Mouse (Mus musculus): ENCODE data around the gene H2afy2. TPM values are rescaled to one million over a fixed set of nuclear protein-coding genes. Genes with fewer than 3 reads are reported as not detected.

H2afy2 gene
- total and polyA plus RNA-seq, 2 experiments = 0.21 to 0.74 TPM

DNA sequence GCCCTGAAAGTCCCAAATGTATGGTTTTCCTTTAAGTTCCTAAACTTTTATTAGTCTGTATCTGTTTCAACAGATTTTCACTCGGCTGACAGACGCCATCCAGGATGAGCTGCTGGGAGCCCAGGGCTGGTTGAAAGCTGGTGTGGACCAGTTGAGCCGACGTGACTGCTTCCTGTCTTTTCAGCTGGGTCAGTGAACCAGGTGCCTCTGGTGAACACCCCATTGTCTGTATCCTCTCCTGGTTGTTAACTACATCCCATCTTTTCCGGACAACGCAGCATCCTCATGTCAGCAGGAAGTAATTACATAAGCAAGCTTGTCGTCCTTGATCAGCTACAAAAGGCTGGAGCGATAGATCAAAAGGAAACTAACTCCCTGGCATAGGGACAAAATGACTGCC lies 9.1 kb upstream of the H2afy2 start:
- no peaks in the 10 kb centered on the region for H3K27me3 ChIP-seq (ENCODE audit: control insufficient read depth, insufficient read depth, low read length)
- H3K4me1 ChIP-seq (ENCODE audit: control insufficient read depth, insufficient read depth, low read length) = no peaks in the 10 kb centered on the region
- WGBS = 60% methylated on average over 8 of the region's 8 CpGs
- H3K9ac ChIP-seq (ENCODE audit: low read depth, low read length) = no peak overlapping the region
- no peak overlapping the region for H3K4me3 ChIP-seq (ENCODE audit: insufficient read depth, low read depth, low read length)
- no peak overlapping the region for H3K27ac ChIP-seq (replicated peaks; ENCODE audit: insufficient read depth, low read depth, low read length)
- no peak for TF ChIP-seq POLR2A (IDR thresholded peaks at IDR 0.05; ENCODE audit: extremely low read depth, insufficient read depth, low read length)
- TF ChIP-seq CTCF (IDR thresholded peaks at IDR 0.05; ENCODE audit: low read depth, low read length) = no peak
- no peaks in the 10 kb centered on the region for H3K79me2 ChIP-seq (ENCODE audit: control insufficient read depth, insufficient read depth, low read length)
- no peaks in the 10 kb centered on the region for H3K36me3 ChIP-seq (ENCODE audit: control insufficient read depth, insufficient read depth, low read length)
- no peak for DNase-seq (ENCODE audit: extremely low read depth, low read depth, low spot score)

- Histone ChIP-seq H3K9ac (ENCODE audit: low read depth, low read length) (no peak overlapping the region), H3K27ac (replicated peaks; ENCODE audit: insufficient read depth, low read depth, low read length) (no peak overlapping the region), H3K4me3 (ENCODE audit: insufficient read depth, low read depth, low read length) (no peak overlapping the region), H3K79me2 (ENCODE audit: control insufficient read depth, insufficient read depth, low read length) (no peaks in the 10 kb centered on the region), H3K4me1 (ENCODE audit: control insufficient read depth, insufficient read depth, low read length) (no peaks in the 10 kb centered on the region), H3K27me3 (ENCODE audit: control insufficient read depth, insufficient read depth, low read length) (peaks cover 4% of the 10 kb centered on the region), H3K36me3 (ENCODE audit: control insufficient read depth, insufficient read depth, low read length) (no peaks in the 10 kb centered on the region)
- WGBS = 97% methylated on average over 5 of the region's 5 CpGs
- TF ChIP-seq CTCF (IDR thresholded peaks at IDR 0.05; ENCODE audit: low read depth, low read length) (no peak), POLR2A (IDR thresholded peaks at IDR 0.05; ENCODE audit: extremely low read depth, insufficient read depth, low read length) (no peak)
- no peak for DNase-seq (ENCODE audit: extremely low read depth, low read depth, low spot score)
Observed at GRCm38 (mm10) chr10:61788499-61788898, 4.6 kb upstream of the H2afy2 start.

GRCm38 (mm10) chr10:61787541-61788313 lies 3.8 kb upstream of the H2afy2 start:
- Histone ChIP-seq H3K27ac (replicated peaks; ENCODE audit: insufficient read depth, low read depth, low read length) (no peak overlapping the region), H3K4me1 (ENCODE audit: control insufficient read depth, insufficient read depth, low read length) (no peaks in the 10 kb centered on the region), H3K36me3 (ENCODE audit: control insufficient read depth, insufficient read depth, low read length) (no peaks in the 10 kb centered on the region), H3K79me2 (ENCODE audit: control insufficient read depth, insufficient read depth, low read length) (no peaks in the 10 kb centered on the region), H3K4me3 (ENCODE audit: insufficient read depth, low read depth, low read length) (no peak overlapping the region), H3K27me3 (ENCODE audit: control insufficient read depth, insufficient read depth, low read length) (peaks cover 11% of the 10 kb centered on the region), H3K9ac (ENCODE audit: low read depth, low read length) (no peak overlapping the region)
- no peak for TF ChIP-seq CTCF (IDR thresholded peaks at IDR 0.05; ENCODE audit: low read depth, low read length)
- TF ChIP-seq POLR2A (IDR thresholded peaks at IDR 0.05; ENCODE audit: extremely low read depth, insufficient read depth, low read length) = no peak
- no peak for DNase-seq (ENCODE audit: extremely low read depth, low read depth, low spot score)
- WGBS = 76% methylated on average over 10 of the region's 10 CpGs

- H3K27ac ChIP-seq (replicated peaks; ENCODE audit: insufficient read depth, low read depth, low read length) = no peak overlapping the region
- no peak for TF ChIP-seq POLR2A (IDR thresholded peaks at IDR 0.05; ENCODE audit: extremely low read depth, insufficient read depth, low read length)
- no peak for TF ChIP-seq CTCF (IDR thresholded peaks at IDR 0.05; ENCODE audit: low read depth, low read length)
- H3K36me3 ChIP-seq (ENCODE audit: control insufficient read depth, insufficient read depth, low read length) = no peaks in the 10 kb centered on the region
- no peaks in the 10 kb centered on the region for H3K79me2 ChIP-seq (ENCODE audit: control insufficient read depth, insufficient read depth, low read length)
- no peak overlapping the region for H3K9ac ChIP-seq (ENCODE audit: low read depth, low read length)
- no peaks in the 10 kb centered on the region for H3K4me1 ChIP-seq (ENCODE audit: control insufficient read depth, insufficient read depth, low read length)
- WGBS = 53% methylated on average over 10 of the region's 10 CpGs
- no peak overlapping the region for H3K4me3 ChIP-seq (ENCODE audit: insufficient read depth, low read depth, low read length)
- peaks cover 13% of the 10 kb centered on the region for H3K27me3 ChIP-seq (ENCODE audit: control insufficient read depth, insufficient read depth, low read length)
- no peak for DNase-seq (ENCODE audit: extremely low read depth, low read depth, low spot score)
Observed at GRCm38 (mm10) chr10:61784414-61784813, 467 bp upstream of the H2afy2 start.

- DNase-seq (ENCODE audit: extremely low read depth, low read depth, low spot score) = no peak
Observed at GRCm38 (mm10) chr10:61782799-61783611, 942 bp downstream of the H2afy2 start.

More at GRCm38 (mm10) chr10:61782799-61783611, 942 bp downstream of the H2afy2 start:
- Histone ChIP-seq H3K79me2 (ENCODE audit: control insufficient read depth, insufficient read depth, low read length) (no peaks in the 10 kb centered on the region), H3K4me3 (ENCODE audit: insufficient read depth, low read depth, low read length) (peak overlapping the region; percentile 67), H3K27ac (replicated peaks; ENCODE audit: insufficient read depth, low read depth, low read length) (no peak overlapping the region), H3K9ac (ENCODE audit: low read depth, low read length) (peak overlapping the region; percentile 52), H3K27me3 (ENCODE audit: control insufficient read depth, insufficient read depth, low read length) (peaks cover 13% of the 10 kb centered on the region), H3K36me3 (ENCODE audit: control insufficient read depth, insufficient read depth, low read length) (no peaks in the 10 kb centered on the region), H3K4me1 (ENCODE audit: control insufficient read depth, insufficient read depth, low read length) (no peaks in the 10 kb centered on the region)
- TF ChIP-seq POLR2A (IDR thresholded peaks at IDR 0.05; ENCODE audit: extremely low read depth, insufficient read depth, low read length) (no peak), CTCF (IDR thresholded peaks at IDR 0.05; ENCODE audit: low read depth, low read length) (peak; percentile 41)
- 4% methylated on average over 67 of the region's 74 CpGs for WGBS

All from liver, adult 2 months (tissue).